Comparison of ENCODE assay signal across 9 mouse cellular contexts in the genomic region with DNA sequence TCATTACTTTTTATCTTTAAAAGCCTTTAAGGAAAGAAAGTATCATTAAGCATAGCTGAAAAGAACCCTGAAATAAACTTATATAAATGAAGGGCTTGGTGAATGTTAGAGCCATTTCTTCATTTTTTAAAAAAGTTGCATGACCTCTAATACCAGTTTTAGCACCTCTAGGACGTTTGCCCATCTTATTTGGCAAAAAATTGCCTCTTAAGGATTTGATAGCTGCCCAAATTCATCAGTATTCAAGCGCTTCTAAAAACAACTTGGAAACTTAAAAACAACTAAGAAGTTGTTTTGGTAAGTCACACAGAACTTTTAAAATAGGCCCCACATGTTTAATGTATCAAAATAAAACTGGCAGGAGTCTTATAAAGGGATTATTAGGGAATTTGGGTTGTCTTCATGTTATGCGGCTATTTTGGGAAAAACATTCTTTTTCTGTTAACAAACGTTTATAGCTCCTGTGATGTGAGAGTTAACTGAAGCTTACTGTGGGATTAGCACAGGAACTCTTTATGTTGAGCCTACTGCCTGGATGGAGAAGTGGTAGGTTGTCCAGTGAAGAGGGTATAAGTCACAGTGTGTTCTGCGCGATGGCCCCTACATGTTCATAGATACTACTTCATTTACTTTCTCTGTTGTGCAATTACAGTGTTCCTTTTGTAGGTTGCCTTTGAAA. TPM values are rescaled to one million over a fixed set of nuclear protein-coding genes. Genes with fewer than 3 reads are reported as not detected.
DNase-seq lines count a peak whose midpoint lies in the region; ATAC-seq lines count a peak whose summit lies in the region.
"Had no signal": no experiment of that assay in that cellular context is flagged by ENCODE, and none has a peak within 500 bp of the region (broad histone marks: within the 10 kb centered on the region; RNA-seq: fewer than 3 reads in every experiment).

No protein-coding gene starts in this region.

- H3K27ac ChIP-seq in forebrain, embryonic 13.5 days: no peak overlapping the region
- peak overlapping the region; percentile 39; the same call in 1 of the 2 replicates for H3K27ac ChIP-seq in liver, embryonic 13.5 days

- no peaks in the 10 kb centered on the region for H3K27me3 ChIP-seq in forebrain, embryonic 13.5 days
- no peaks in the 10 kb centered on the region for H3K27me3 ChIP-seq in liver, embryonic 13.5 days

- peak; percentile 54 for DNase-seq in heart, adult 11 months
- DNase-seq in heart, adult 18-20 months: no peak
- peak; percentile 27 for DNase-seq in A20 (ENCODE audit: low read depth, low spot score)
- DNase-seq in liver, embryonic 13.5 days: no peak
- DNase-seq in left cerebral cortex, adult 11 months (ENCODE audit: low spot score): no peak
- DNase-seq in ovary, postnatal 36 days (ENCODE audit: low spot score): no peak
- DNase-seq in spleen, postnatal 14 days (ENCODE audit: low spot score in 2 of 2): no peak
- DNase-seq: kidney, adult 8-10 months had no signal

- H3K4me3 ChIP-seq in forebrain, embryonic 13.5 days: peak overlapping the region; percentile 96
- peak overlapping the region; percentile 94 for H3K4me3 ChIP-seq in liver, embryonic 13.5 days (replicated peaks)

- H3K9me3 ChIP-seq in forebrain, embryonic 13.5 days (replicated peaks): no peaks in the 10 kb centered on the region
- H3K9me3 ChIP-seq in liver, embryonic 13.5 days (replicated peaks): no peaks in the 10 kb centered on the region

- peak overlapping the region; percentile 98 for H3K9ac ChIP-seq in forebrain, embryonic 13.5 days
- peak overlapping the region; percentile 100 for H3K9ac ChIP-seq in liver, embryonic 13.5 days

- H3K4me2 ChIP-seq in forebrain, embryonic 13.5 days: peak overlapping the region; percentile 75
- peak overlapping the region; percentile 69 for H3K4me2 ChIP-seq in liver, embryonic 13.5 days

- H3K4me1 ChIP-seq in forebrain, embryonic 13.5 days: peaks cover 29% of the 10 kb centered on the region
- peaks cover 51% of the 10 kb centered on the region for H3K4me1 ChIP-seq in liver, embryonic 13.5 days (replicated peaks)

- WGBS in forebrain, embryonic 13.5 days: 30% methylated on average over 6 of the region's 6 CpGs
- WGBS in liver, embryonic 13.5 days (ENCODE audit: insufficient replicate concordance): 20% methylated on average over 6 of the region's 6 CpGs

- no peak for ATAC-seq in forebrain, embryonic 13.5 days
- ATAC-seq in liver, embryonic 13.5 days (ENCODE audit: low read depth): no peak

- H3K36me3 ChIP-seq in forebrain, embryonic 13.5 days (ENCODE audit: poor library complexity, severe bottlenecking): no peaks in the 10 kb centered on the region
- no peaks in the 10 kb centered on the region for H3K36me3 ChIP-seq in liver, embryonic 13.5 days

RNA-seq across cellular contexts. Expression of a gene that starts 2.6 kb away (rescaled TPM):
- total RNA-seq in heart, adult 18-20 months (2021): 100 to 1,000 TPM; 123 to 129 TPM
- 88.8 and 90.4 TPM in 2 replicates for polyA plus RNA-seq in forebrain, embryonic 13.5 days (2015; fragmentation: Nextera tagmentation; extraction: Ambion mirVana)
- 47.2 and 55.0 TPM in 2 replicates for polyA plus RNA-seq in liver, embryonic 13.5 days (2015; fragmentation: Nextera tagmentation; extraction: Ambion mirVana)

Comparison
In these comparisons a context has a peak if more than half of its experiments do, and no peak if none do; other contexts are left out.
1. DNase-seq: peak in heart, adult 11 months (single experiment) and A20 (single experiment); none in heart, adult 18-20 months (0 of 2), liver, embryonic 13.5 days (single experiment), left cerebral cortex, adult 11 months (single experiment), ovary, postnatal 36 days (single experiment) and spleen, postnatal 14 days (0 of 2).